Mouse (Mus musculus): ENCODE results near the gene H13. TPM values are rescaled to one million over a fixed set of nuclear protein-coding genes. Genes with fewer than 3 reads are reported as not detected.

The H13 gene
- polyA plus RNA-seq, 1 experiment from 2014 or later, result 123 TPM

- Histone ChIP-seq H3K9me3 (peaks cover 6% of the 10 kb centered on the region; the same call in 1 of the 2 replicates), H3K4me1 (peaks cover 4% of the 10 kb centered on the region), H3K27me3 (no peaks in the 10 kb centered on the region), H3K4me3 (peak within 1 kb of the TSS; percentile 45), H3K4me2 (peak within 1 kb of the TSS; percentile 60), H3K9ac (peak within 1 kb of the TSS; percentile 64), H3K36me3 (peaks cover 90% of the 10 kb centered on the region), H3K27ac (peak within 1 kb of the TSS; percentile 52)
- 49% methylated on average over 45 of the region's 45 CpGs for WGBS
- ATAC-seq (ENCODE audit: insufficient number of reproducible peaks, insufficient read depth, low FRiP score, low TSS enrichment, low read depth), result peak; percentile 88
These were observed 17.6 kb downstream of the H13 start, which contains the start of gene Mcts2 for GRCm38 (mm10) chr2:152686806-152687267. TSS of gene Mcts2 (plus strand) at chr2:152687035.

- 62% methylated on average over 7 of the region's 7 CpGs for WGBS
- ATAC-seq (ENCODE audit: insufficient number of reproducible peaks, insufficient read depth, low FRiP score, low TSS enrichment, low read depth), result no peak
- H3K9ac ChIP-seq, result 0 out of 2 replicates have a peak overlapping the region, but pooled peaks have one; percentile 21
- H3K4me3 ChIP-seq, result no peak overlapping the region
- no peaks in the 10 kb centered on the region for H3K27me3 ChIP-seq
- 0 out of 2 replicates have a peak overlapping the region, but pooled peaks have one; percentile 3 for H3K27ac ChIP-seq
- H3K9me3 ChIP-seq, result peaks cover 3% of the 10 kb centered on the region; the same call in 1 of the 2 replicates
- no peak overlapping the region for H3K4me2 ChIP-seq
- peaks cover 16% of the 10 kb centered on the region for H3K4me1 ChIP-seq
- peaks cover 75% of the 10 kb centered on the region for H3K36me3 ChIP-seq
These were observed 22.4 kb downstream of the H13 start for GRCm38 (mm10) chr2:152691564-152692217.

GRCm38 (mm10) chr2:152693233-152693632 is 24.0 kb downstream of the H13 start:
- Histone ChIP-seq H3K9ac (peak overlapping the region; percentile 66), H3K4me3 (peak overlapping the region; percentile 19), H3K27ac (peak overlapping the region; percentile 52), H3K4me1 (peaks cover 16% of the 10 kb centered on the region), H3K4me2 (peak overlapping the region; percentile 51), H3K9me3 (no peaks in the 10 kb centered on the region), H3K36me3 (peaks cover 73% of the 10 kb centered on the region), H3K27me3 (no peaks in the 10 kb centered on the region)
- 18% methylated on average over 9 of the region's 9 CpGs for WGBS
- ATAC-seq (ENCODE audit: insufficient number of reproducible peaks, insufficient read depth, low FRiP score, low TSS enrichment, low read depth), result 0 out of 2 replicates have a peak, but pooled peaks have one; percentile 8

- peaks cover 16% of the 10 kb centered on the region for H3K4me1 ChIP-seq
- H3K9ac ChIP-seq, result peak overlapping the region; percentile 66
- H3K27me3 ChIP-seq, result no peaks in the 10 kb centered on the region
- peak overlapping the region; percentile 51 for H3K4me2 ChIP-seq
- ATAC-seq (ENCODE audit: insufficient number of reproducible peaks, insufficient read depth, low FRiP score, low TSS enrichment, low read depth), result no peak
- WGBS, result 74% methylated on average over 13 of the region's 13 CpGs
- H3K36me3 ChIP-seq, result peaks cover 73% of the 10 kb centered on the region
- H3K4me3 ChIP-seq, result peak overlapping the region; percentile 19
- peak overlapping the region; percentile 52 for H3K27ac ChIP-seq
- no peaks in the 10 kb centered on the region for H3K9me3 ChIP-seq
These were observed 24.5 kb downstream of the H13 start for GRCm38 (mm10) chr2:152693735-152694134.

- no peak overlapping the region for H3K27ac ChIP-seq
- H3K4me1 ChIP-seq, result peaks cover 16% of the 10 kb centered on the region
- H3K4me2 ChIP-seq, result no peak overlapping the region
- WGBS, result 80% methylated on average over 7 of the region's 7 CpGs
- H3K36me3 ChIP-seq, result peaks cover 73% of the 10 kb centered on the region
- no peak overlapping the region for H3K9ac ChIP-seq
- ATAC-seq (ENCODE audit: insufficient number of reproducible peaks, insufficient read depth, low FRiP score, low TSS enrichment, low read depth), result no peak
- H3K9me3 ChIP-seq, result no peaks in the 10 kb centered on the region
- no peaks in the 10 kb centered on the region for H3K27me3 ChIP-seq
- no peak overlapping the region for H3K4me3 ChIP-seq
These were observed 25.4 kb downstream of the H13 start for GRCm38 (mm10) chr2:152694708-152695107.

GRCm38 (mm10) chr2:152696016-152696415 is 26.8 kb downstream of the H13 start:
- no peak for ATAC-seq (ENCODE audit: insufficient number of reproducible peaks, insufficient read depth, low FRiP score, low TSS enrichment, low read depth)
- H3K4me3 ChIP-seq, result no peak overlapping the region
- 45% methylated on average over 10 of the region's 10 CpGs for WGBS
- H3K9me3 ChIP-seq, result no peaks in the 10 kb centered on the region
- no peaks in the 10 kb centered on the region for H3K27me3 ChIP-seq
- H3K9ac ChIP-seq, result peak overlapping the region; percentile 73
- peak overlapping the region; percentile 82 for H3K27ac ChIP-seq
- H3K4me1 ChIP-seq, result peaks cover 16% of the 10 kb centered on the region
- no peak overlapping the region for H3K4me2 ChIP-seq
- H3K36me3 ChIP-seq, result peaks cover 74% of the 10 kb centered on the region

- no peaks in the 10 kb centered on the region for H3K9me3 ChIP-seq
- H3K4me1 ChIP-seq, result peaks cover 16% of the 10 kb centered on the region
- no peaks in the 10 kb centered on the region for H3K27me3 ChIP-seq
- H3K9ac ChIP-seq, result peak overlapping the region; percentile 73
- no peak overlapping the region for H3K4me3 ChIP-seq
- H3K4me2 ChIP-seq, result peak overlapping the region; percentile 16; the same call in 1 of the 2 replicates
- WGBS, result 38% methylated on average over 20 of the region's 20 CpGs
- no peak; the same call in 1 of the 2 replicates for ATAC-seq (ENCODE audit: insufficient number of reproducible peaks, insufficient read depth, low FRiP score, low TSS enrichment, low read depth)
- peak overlapping the region; percentile 82 for H3K27ac ChIP-seq
- peaks cover 80% of the 10 kb centered on the region for H3K36me3 ChIP-seq
These were observed 27.4 kb downstream of the H13 start for GRCm38 (mm10) chr2:152696476-152697164.

- Histone ChIP-seq H3K4me1 (peaks cover 21% of the 10 kb centered on the region), H3K4me3 (no peak overlapping the region), H3K36me3 (peaks cover 98% of the 10 kb centered on the region), H3K9ac (no peak overlapping the region), H3K9me3 (no peaks in the 10 kb centered on the region), H3K4me2 (no peak overlapping the region), H3K27me3 (no peaks in the 10 kb centered on the region), H3K27ac (no peak overlapping the region)
- 90% methylated on average over 10 of the region's 10 CpGs for WGBS
- ATAC-seq (ENCODE audit: insufficient number of reproducible peaks, insufficient read depth, low FRiP score, low TSS enrichment, low read depth), result no peak
These were observed 30.9 kb downstream of the H13 start for GRCm38 (mm10) chr2:152700138-152700537.

- Histone ChIP-seq H3K27me3 (no peaks in the 10 kb centered on the region), H3K4me3 (no peak overlapping the region), H3K9me3 (no peaks in the 10 kb centered on the region), H3K4me2 (no peak overlapping the region), H3K27ac (no peak overlapping the region), H3K4me1 (peaks cover 27% of the 10 kb centered on the region), H3K36me3 (peaks cover 98% of the 10 kb centered on the region), H3K9ac (no peak overlapping the region)
- ATAC-seq (ENCODE audit: insufficient number of reproducible peaks, insufficient read depth, low FRiP score, low TSS enrichment, low read depth), result no peak
- WGBS, result 77% methylated on average over 8 of the region's 8 CpGs
These were observed 31.5 kb downstream of the H13 start for GRCm38 (mm10) chr2:152700725-152701124.

GRCm38 (mm10) chr2:152703596-152704255 is 34.5 kb downstream of the H13 start:
- 91% methylated on average over 21 of the region's 21 CpGs for WGBS
- Histone ChIP-seq H3K4me1 (peaks cover 47% of the 10 kb centered on the region), H3K27ac (peak overlapping the region; percentile 98), H3K4me3 (no peak overlapping the region), H3K9me3 (no peaks in the 10 kb centered on the region), H3K27me3 (no peaks in the 10 kb centered on the region), H3K9ac (no peak overlapping the region), H3K36me3 (peaks cover 78% of the 10 kb centered on the region), H3K4me2 (no peak overlapping the region)
- no peak for ATAC-seq (ENCODE audit: insufficient number of reproducible peaks, insufficient read depth, low FRiP score, low TSS enrichment, low read depth)

- WGBS, result 80% methylated on average over 5 of the region's 5 CpGs
- ATAC-seq (ENCODE audit: insufficient number of reproducible peaks, insufficient read depth, low FRiP score, low TSS enrichment, low read depth), result no peak
- no peak overlapping the region for H3K4me2 ChIP-seq
- peaks cover 47% of the 10 kb centered on the region for H3K4me1 ChIP-seq
- H3K36me3 ChIP-seq, result peaks cover 73% of the 10 kb centered on the region
- no peak overlapping the region for H3K4me3 ChIP-seq
- H3K9ac ChIP-seq, result no peak overlapping the region
- H3K9me3 ChIP-seq, result no peaks in the 10 kb centered on the region
- peak overlapping the region; percentile 98 for H3K27ac ChIP-seq
- H3K27me3 ChIP-seq, result no peaks in the 10 kb centered on the region
These were observed 35.0 kb downstream of the H13 start for GRCm38 (mm10) chr2:152704256-152704605.

Data from embryonic facial prominence, embryonic 13.5 days (tissue).